Mouse (Mus musculus) left cerebral cortex, postnatal 4 days (tissue): ENCODE measurements around the gene Med26. TPM values are rescaled to one million over a fixed set of nuclear protein-coding genes. Genes with fewer than 3 reads are reported as not detected.

Source experiments
- microRNA-seq: library from miRNA; unstranded; fragments of <30 nt; microRNA quantifications from one replicate; pipeline ENCODE4 v1.2.0, GENCODE M21; 2022
- total RNA-seq, 2 experiments: library from RNA; stranded (reverse); gene quantifications; 2 replicates each; pipeline ENCODE4 v1.2.3; 2021

Med26 gene
- total RNA-seq, 2 experiments from 2014 or later = 13.3 to 13.8 TPM

Small RNA genes lying within 50 kb of the gene (microRNA-seq; reads per million reads assigned to microRNA genes)
- not detected for gene Gm28019
- gene Mir7068 = 6.0 reads per million, percentile 15 among the genes with 10 or more reads in this experiment

Other genes with a start within 250 kb of the Med26 start
- gene Gm10282, start 243.0 kb downstream of the Med26 start, total RNA-seq = 10 to 100 TPM; 18.5 to 19.4 TPM
- 10 to 100 TPM; 13.1 to 15.1 TPM for gene Klf2, start 229.2 kb downstream of the Med26 start, total RNA-seq
- gene Eps15l1, start 126.8 kb downstream of the Med26 start, total RNA-seq = 10 to 100 TPM; 83.1 to 87.6 TPM
- 1 to 10 TPM in 1 of 2 experiments, under 1 TPM in 1; 0.74 to 1.1 TPM for gene Calr3, start 104.4 kb downstream of the Med26 start, total RNA-seq
- gene 1700030K09Rik, start 104.4 kb downstream of the Med26 start, total RNA-seq = 10 to 100 TPM; 14.1 to 15.5 TPM
- 10 to 100 TPM; 75.6 to 85.4 TPM for gene Cherp, start 73.0 kb downstream of the Med26 start, total RNA-seq
- 10 to 100 TPM; 35.2 to 39.2 TPM for gene Slc35e1, start 55.7 kb downstream of the Med26 start, total RNA-seq
- gene Smim7, start 22.8 kb upstream of the Med26 start, total RNA-seq = 100 to 1,000 TPM; 131 to 140 TPM
- gene Tmem38a, start 23.8 kb upstream of the Med26 start, total RNA-seq = 10 to 100 TPM; 32.4 to 33.4 TPM
- gene Nwd1, start 98.4 kb upstream of the Med26 start, total RNA-seq = 10 to 100 TPM; 21.6 to 23.4 TPM
- 100 to 1,000 TPM; 207 to 223 TPM for gene Sin3b, start 175.0 kb upstream of the Med26 start, total RNA-seq
- under 1 TPM in 1 of 2 experiments, not detected in 1; 0.28 TPM for gene F2rl3, start 213.6 kb upstream of the Med26 start, total RNA-seq